Mouse (Mus musculus): Measurements from ENCODE around the gene Etv1.

- TF ChIP-seq CTCF (IDR thresholded peaks at IDR 0.05; ENCODE audit: low read depth) (no peak), EP300 (IDR thresholded peaks at IDR 0.05; ENCODE audit: low read depth) (no peak)
These were observed 1.9 kb upstream of the Etv1 start for GRCm38 (mm10) chr12:38777316-38777715.
